Mouse (Mus musculus) midbrain, embryonic 10.5 days (tissue): ENCODE results near the gene Ist1. TPM values are rescaled to one million over a fixed set of nuclear protein-coding genes. Genes with fewer than 3 reads are reported as not detected.

ENCODE experiments used
- polyA plus RNA-seq: library from polyadenylated mRNA; unstranded; fragments of >200 nt; fragmentation: Nextera tagmentation; extraction: Ambion mirVana; gene quantifications from 2 replicates; pipeline ENCODE4 v1.2.1, GENCODE M21; 2016

Gene Ist1
- polyA plus RNA-seq, 1 experiment from 2014 or later = 143 TPM

Other genes starting within 250 kb of the Ist1 start
- gene Pmfbp1, start 199.2 kb downstream of the Ist1 start, polyA plus RNA-seq = 0.79 and 2.5 TPM in 2 replicates
- gene Dhx38, start 127.4 kb downstream of the Ist1 start, polyA plus RNA-seq = 32.0 and 35.5 TPM in 2 replicates
- 30.5 and 35.4 TPM in 2 replicates for gene Txnl4b, start 127.4 kb downstream of the Ist1 start, polyA plus RNA-seq
- 0.55 and 0.57 TPM in 2 replicates for gene Hp, start 114.1 kb downstream of the Ist1 start, polyA plus RNA-seq
- 45.7 and 48.8 TPM in 2 replicates for gene Dhodh, start 84.6 kb downstream of the Ist1 start, polyA plus RNA-seq
- gene Pkd1l3, start 78.7 kb downstream of the Ist1 start, polyA plus RNA-seq = 0.17 and 0.25 TPM in 2 replicates
- gene Zfp821, start 12.3 kb upstream of the Ist1 start, polyA plus RNA-seq = 37.7 and 42.8 TPM in 2 replicates
- gene Atxn1l, start 44.5 kb upstream of the Ist1 start, polyA plus RNA-seq = 6.3 and 8.1 TPM in 2 replicates
- gene Ap1g1, start 85.3 kb upstream of the Ist1 start, polyA plus RNA-seq = 47.1 and 50.6 TPM in 2 replicates
- 2.4 and 2.9 TPM in 2 replicates for gene Phlpp2, start 175.3 kb upstream of the Ist1 start, polyA plus RNA-seq